Mouse (Mus musculus) urinary bladder, postnatal 25 days (tissue): ENCODE measurements around the gene Afg1l.
A peak's percentile ranks its signal among the peaks of the same experiment; 100 is the strongest.

ENCODE experiments used
- DNase-seq: peaks from one replicate; pipeline ENCODE4 v3.0.0; 2022; ENCODE audit warnings: low spot score

Afg1l gene

DNA sequence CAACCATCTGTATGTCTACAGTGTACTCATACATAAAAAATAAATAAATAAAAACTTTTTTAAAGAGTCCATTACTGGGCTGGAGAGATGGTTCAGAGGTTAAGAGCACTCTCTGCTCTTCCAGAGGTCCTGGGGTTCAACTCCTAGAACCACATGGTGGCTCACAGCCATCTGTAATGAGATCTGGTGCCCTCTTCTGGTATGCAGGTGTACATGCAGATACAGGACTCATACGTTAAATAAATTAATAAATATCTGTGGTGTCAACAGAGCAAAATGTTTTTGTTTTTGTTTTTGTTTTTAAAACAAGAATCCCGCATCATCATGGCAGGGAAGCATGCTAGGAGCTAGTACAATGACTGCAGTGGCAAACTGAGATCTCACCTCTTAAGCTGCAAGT lies 181.3 kb downstream of the Afg1l start:
- DNase-seq, result no peak

DNA sequence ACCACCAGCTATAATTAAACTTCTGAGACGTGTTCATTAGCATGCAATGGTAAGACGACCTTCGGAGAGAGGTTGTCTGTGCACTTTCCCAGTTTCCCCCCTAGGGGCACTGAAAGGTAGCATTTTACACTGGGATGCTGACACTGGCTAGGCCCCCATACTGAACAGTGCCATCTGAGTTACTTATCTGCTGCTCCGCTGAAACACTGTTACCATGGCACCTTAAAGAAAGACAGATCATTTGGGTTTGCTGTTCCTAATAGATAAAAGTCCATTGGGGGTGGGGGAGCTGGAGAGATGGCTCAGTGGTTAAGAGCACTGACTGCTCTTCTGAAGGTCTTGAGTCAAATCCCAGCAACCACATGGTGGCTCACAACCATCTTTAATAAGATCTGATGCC lies 181.8 kb downstream of the Afg1l start:
- no peak for DNase-seq

- DNase-seq, result no peak
Measured at GRCm38 (mm10) chr10:42295028-42295427, 183.3 kb downstream of the Afg1l start.

GRCm38 (mm10) chr10:42294392-42294791 lies 184.0 kb downstream of the Afg1l start:
- no peak for DNase-seq

GRCm38 (mm10) chr10:42293877-42294276 lies 184.5 kb downstream of the Afg1l start:
- no peak for DNase-seq

DNA sequence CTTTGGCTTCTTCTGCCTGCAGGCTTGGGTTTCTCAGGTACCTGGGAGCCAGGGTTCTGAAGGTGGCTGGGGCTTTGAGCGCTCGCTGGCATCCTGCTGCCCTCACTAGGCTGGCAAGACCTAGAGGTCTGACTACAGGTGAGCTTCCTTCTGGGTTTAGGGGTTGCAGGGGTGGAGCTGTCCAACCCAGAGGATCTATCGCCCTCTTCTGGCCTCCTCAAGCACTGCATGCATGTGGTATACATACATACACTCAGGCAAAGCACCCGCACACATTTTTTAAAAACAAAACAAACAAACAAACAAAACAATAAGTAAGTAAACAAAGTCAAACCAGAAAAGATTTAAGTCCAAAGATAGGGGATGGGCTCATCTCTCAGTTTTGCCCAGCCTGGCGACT lies 187.0 kb downstream of the Afg1l start:
- DNase-seq, result peak; percentile 41

- DNase-seq, result no peak
Measured at GRCm38 (mm10) chr10:42287666-42288065, 190.7 kb downstream of the Afg1l start.

- DNase-seq, result no peak
Measured at GRCm38 (mm10) chr10:42278307-42278850, 200.0 kb downstream of the Afg1l start.

DNA sequence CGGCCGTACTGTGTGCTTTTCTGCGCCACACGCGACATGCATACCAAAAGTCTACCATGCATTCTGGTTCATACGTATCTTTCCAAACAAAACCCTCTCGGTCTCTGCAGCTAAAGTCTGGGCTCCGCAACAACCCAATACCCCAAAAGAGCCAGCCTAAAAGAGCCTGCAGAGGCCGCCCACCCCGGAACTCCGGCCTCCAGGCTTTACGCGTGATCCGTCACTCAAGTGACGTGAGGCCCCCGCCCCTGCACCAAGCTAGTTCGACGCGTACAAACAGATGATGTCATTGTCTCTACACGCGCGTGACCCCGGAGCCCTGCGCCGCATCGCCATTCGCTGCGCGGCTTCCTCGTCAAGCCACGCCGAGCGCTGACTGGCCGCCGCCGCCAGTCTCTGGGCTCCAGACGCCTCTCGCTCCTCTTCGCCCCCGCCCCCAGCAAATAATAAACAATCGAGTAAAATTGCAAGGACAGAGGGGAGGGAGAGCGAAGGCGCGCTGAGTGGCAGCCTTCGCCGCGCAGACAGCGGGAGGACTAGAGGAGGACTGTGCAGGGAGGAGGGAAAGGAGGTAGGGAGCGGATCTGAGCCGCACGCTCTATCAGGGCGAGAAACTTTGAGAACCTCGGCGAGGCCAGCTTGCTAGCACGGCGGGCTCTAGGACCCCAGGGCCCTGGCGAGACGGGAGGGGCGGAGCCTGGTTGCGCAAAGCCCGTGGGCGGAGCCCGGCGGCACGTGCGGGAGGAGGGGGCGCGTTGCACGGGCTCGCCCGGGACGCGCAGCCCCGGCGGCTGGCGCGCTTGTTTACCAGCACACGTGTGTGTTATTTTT lies 200.7 kb downstream of the Afg1l start:
- peak; percentile 95 for DNase-seq

GRCm38 (mm10) chr10:42276507-42277345 lies 201.6 kb downstream of the Afg1l start, which contains the start of gene Foxo3:
Gene Foxo3 (minus strand): TSS chr10:42276755.
- DNase-seq, result peak; percentile 79

DNA sequence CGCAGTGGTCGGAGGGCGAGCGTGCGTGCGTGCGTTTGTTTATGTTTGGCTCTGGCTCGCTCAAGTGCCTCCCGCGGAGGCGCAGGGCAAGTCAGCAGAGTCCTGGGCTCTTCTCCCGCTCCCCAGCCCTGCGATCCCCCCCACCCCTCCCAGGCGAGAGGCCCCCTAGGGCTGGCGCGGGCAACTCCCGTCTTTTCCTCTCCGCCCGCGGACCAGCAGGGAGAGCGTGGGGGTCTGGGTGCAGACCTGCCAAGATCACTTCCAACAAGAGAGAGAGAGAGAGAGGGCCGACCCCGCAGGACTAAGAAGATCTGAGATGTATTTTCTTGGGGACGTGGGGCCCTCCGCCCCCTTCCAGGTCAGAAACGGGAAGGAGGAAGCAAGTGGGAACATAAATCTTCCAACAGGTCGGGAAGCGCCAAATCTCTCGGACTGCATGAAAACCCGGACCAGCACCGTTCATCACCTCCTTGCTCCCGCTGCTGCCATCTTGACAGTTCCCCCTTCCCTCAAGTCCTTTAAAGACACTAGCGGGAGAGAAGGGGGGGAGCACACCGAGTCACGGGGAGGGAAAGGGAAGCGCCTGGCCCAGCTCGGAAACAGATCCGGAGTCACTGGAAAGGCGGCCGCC lies 202.4 kb downstream of the Afg1l start:
- peak; percentile 16 for DNase-seq

DNA sequence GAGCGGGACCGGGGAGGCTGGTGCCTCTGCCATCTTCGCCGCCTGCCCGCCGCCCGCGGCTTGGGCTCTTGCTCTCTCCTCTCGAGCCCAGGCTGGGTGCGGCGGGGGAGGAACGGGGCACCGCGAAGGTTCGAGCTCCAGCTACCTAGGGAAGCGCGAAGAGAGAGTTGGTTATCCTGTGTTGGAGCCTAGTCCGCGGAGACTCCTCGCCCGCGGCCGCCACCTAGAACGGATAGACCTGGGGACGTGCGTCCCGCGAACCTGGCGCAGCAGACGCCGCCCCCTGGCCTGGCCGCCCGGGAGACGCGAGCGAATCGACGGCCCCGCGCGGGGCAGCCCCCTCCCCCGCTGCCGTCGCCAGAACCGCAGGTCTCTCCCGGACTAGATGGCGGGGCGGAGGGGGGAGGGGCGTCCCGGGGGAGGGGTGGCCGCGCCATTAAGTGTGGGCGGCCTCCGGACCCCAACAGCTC lies 202.9 kb downstream of the Afg1l start:
- peak; percentile 51 for DNase-seq

GRCm38 (mm10) chr10:42274712-42275400 lies 203.5 kb downstream of the Afg1l start:
- DNase-seq, result peak; percentile 17

- DNase-seq, result peak; percentile 21
Measured at GRCm38 (mm10) chr10:42273760-42274691, 204.3 kb downstream of the Afg1l start.

- DNase-seq, result no peak
Measured at GRCm38 (mm10) chr10:42273403-42273759, 205.0 kb downstream of the Afg1l start.

DNA sequence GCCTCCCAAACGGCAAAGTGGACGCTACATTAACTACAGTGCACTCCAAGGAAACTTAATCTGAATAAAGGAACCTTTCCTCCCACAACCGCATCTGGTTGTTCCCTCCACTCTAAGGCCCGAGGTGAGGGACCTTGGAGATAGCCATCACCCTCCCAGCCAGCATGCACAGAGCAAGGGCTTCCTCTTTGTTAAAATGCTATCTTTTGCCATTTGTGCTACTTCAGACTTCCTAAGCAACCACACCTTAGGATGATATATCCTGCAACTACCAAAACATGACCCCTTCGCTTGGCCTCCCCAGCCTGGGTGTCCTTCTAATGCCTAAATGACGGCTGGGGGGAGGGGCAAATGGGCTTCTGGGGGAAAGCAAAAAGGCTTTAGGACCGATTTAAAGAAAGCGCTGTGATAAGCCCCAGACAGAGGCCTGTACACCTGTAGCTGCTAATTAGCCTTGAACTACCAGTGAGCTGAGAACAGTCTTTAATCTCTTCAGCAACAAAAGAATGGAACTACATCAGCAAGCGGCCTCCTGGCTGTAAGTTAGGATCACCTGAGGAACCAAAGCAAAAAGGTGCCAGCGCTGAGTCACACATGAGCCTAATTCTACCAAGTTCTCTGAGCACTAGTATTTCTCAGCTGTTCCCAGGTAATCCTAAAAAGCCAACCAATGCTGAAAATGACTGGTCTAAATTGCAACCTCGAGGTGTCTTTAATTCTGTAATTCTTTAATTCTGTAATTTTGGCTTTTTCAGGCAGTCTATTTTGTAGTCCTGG lies 206.7 kb downstream of the Afg1l start:
- no peak for DNase-seq

GRCm38 (mm10) chr10:42270277-42271083 lies 207.9 kb downstream of the Afg1l start:
- no peak for DNase-seq

DNA sequence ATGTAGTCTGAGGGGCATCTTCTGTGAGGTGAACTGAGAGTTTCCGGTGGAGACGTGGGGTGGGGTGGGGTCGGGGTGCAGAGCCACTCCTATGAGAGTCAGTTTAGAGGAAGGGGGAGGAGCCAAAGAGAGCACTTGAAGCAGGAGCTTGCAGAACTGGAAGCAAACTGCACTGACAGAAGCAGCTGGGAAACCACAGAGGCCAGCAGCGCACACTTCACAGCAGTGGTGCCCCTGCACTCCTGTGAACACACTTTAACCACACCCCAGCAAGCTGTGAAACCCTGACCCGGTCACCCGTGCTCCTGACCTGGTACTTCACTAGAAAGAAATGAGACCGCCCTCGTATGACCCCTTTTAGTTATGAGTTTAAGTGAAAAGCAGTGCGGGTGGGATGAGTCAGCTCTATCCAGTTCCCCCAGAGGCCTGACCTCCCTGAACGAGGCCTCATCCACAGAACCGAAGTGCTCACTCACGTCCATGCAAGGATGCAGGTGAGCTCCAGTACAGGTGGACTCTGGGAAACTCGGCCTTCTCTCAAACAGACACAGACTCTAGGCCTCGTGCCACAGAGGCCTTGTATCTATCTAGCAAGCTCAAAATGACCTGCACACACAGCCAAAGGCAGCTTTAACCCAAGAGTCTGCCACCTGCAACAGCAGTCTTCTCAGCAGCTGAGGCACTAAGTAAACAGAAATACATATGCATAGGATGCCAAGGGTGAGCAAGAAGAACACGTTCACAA lies 208.9 kb downstream of the Afg1l start:
- DNase-seq, result no peak
